Mouse (Mus musculus) hindbrain, embryonic 12.5 days (tissue): Measurements from ENCODE around the gene Depp1. TPM values are rescaled to one million over a fixed set of nuclear protein-coding genes. Genes with fewer than 3 reads are reported as not detected.

ENCODE experiments used
- microRNA-seq: library from miRNA; unstranded; fragments of <30 nt; microRNA quantifications from one replicate; pipeline ENCODE4, GENCODE M21; 2017
- polyA plus RNA-seq: library from polyadenylated mRNA; unstranded; fragments of >200 nt; fragmentation: Nextera tagmentation; extraction: Ambion mirVana; gene quantifications from 2 replicates; pipeline ENCODE4 v1.2.1, GENCODE M21; 2016

Depp1 gene
- polyA plus RNA-seq, 1 experiment from 2014 or later, result 9.7 TPM

Small RNAs within 50 kb of the gene (microRNA-seq; reads per million reads assigned to microRNA genes)
- 2.2 reads per million for gene Mir7043

Other genes starting within 250 kb of the Depp1 start
- 1.0 and 1.2 TPM in 2 replicates for gene Alox5, start 189.4 kb upstream of the Depp1 start, polyA plus RNA-seq
- gene Olfr211, start 161.5 kb upstream of the Depp1 start, polyA plus RNA-seq, result not detected in 2 replicates
- gene Olfr212, start 144.1 kb upstream of the Depp1 start, polyA plus RNA-seq, result 0.08 TPM in 1 of 2 replicates, not detected in the other
- not detected in 2 replicates for gene Olfr213, start 112.2 kb upstream of the Depp1 start, polyA plus RNA-seq
- 0.23 and 0.52 TPM in 2 replicates for gene Gm5580, start 99.5 kb upstream of the Depp1 start, polyA plus RNA-seq
- gene Olfr214, start 96.4 kb upstream of the Depp1 start, polyA plus RNA-seq, result not detected in 2 replicates
- not detected in 2 replicates for gene Olfr215, start 66.4 kb upstream of the Depp1 start, polyA plus RNA-seq
- gene Zfp422, start 21.6 kb upstream of the Depp1 start, polyA plus RNA-seq, result 237 and 251 TPM in 2 replicates
- 38.7 and 46.7 TPM in 2 replicates for gene Rassf4, start 23.3 kb downstream of the Depp1 start, polyA plus RNA-seq
- 0.10 and 0.12 TPM in 2 replicates for gene Tmem72, start 66.3 kb downstream of the Depp1 start, polyA plus RNA-seq